Mouse (Mus musculus): ENCODE data around the gene Slc47a2. TPM values are rescaled to one million over a fixed set of nuclear protein-coding genes. Genes with fewer than 3 reads are reported as not detected.

The Slc47a2 gene
- total RNA-seq (2021), result not detected
- long read RNA-seq, experiment 1, result 0 reads
- long read RNA-seq, experiment 2, result 0 reads

DNA sequence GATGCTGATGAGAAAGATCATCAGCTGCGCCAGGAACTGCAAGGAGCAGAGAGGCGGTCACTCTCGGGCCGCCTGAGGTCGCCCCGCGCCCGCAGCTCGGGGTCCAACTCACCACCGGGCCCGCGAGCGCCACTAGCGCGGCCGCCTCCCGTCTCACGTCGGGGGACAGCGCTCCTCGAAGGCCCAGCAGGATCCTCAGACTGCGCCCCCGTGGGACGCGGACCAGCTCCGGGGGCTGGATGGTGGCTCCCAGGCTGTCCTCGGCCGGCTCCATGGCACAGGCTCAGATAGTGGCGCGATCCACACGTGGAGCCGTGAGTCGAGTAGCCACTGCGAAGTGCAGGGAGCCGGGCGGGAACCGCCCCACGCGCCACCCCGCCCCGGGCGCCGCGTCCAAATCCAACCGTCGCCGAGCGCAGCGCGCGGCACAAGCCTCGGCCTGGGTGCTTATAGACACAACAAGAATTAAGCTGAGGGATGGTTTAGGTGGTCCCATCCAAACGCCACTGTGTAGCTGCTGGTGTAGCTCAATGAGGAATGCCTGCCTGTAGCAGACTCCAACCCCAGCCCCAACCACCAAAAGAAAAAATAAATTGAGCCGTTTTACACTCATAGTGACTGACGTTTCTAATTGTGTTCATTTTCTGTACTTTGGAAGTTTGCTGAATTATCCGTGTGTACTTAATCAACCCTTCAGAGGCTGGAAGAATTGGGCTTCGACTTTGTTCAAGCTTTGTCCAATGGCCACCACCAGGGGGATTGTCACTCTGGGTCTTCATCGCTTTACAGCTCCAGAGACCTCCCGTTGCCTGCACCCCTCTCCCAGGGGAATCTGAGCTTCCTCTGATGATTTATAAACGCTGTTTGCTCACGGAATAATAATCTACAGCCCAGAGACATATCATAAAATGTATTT, at the start of gene Slc47a2:
Gene Slc47a2, minus strand, starts transcription at position 356 of the 916 bp plus-strand sequence.
- peak; percentile 31 for DNase-seq (ENCODE audit: low spot score in 2 of 2)

DNA sequence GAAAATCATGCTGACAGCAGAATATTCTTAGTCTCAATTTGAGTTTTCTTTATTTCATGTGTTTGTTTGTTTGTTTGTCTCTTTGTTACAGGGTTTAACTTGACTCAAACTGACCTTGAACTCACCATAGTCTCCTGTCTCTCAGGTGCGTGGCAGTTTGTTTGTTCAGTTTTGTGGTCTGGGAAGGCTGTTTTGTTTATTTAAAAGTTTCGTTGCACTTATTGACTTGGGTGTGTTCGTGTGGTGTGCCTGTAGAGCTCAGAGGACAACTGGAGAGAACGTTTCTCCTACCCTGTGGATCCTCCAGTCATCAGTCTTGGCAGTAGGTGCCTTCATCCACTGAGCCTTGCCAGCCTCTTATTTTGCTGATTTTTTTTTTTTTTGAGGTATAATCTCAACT, 46.3 kb upstream of the Slc47a2 start:
- DNase-seq (ENCODE audit: low spot score in 2 of 2), result no peak

DNA sequence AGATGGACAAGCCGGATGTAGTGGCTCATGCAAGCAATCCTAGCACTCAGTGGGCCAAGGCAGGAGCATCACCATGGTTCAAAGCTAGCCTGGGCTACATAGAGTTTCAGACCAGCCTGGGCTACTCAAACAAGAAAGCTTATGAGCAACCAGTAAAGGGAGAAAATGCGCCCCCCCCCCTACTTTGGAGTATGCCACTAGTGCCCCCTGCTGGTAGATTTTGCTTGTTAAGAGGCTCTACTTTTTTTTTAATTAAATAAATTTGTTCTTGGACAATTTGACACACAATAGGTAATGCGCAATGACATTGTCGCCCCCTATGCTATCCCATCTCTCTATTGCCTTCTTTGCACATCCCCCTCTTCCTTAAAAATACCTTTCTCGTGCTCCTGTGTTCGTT, 45.4 kb upstream of the Slc47a2 start:
- peak in 1 of 2 experiments; percentile 25 for DNase-seq (ENCODE audit: low spot score in 2 of 2)

DNA sequence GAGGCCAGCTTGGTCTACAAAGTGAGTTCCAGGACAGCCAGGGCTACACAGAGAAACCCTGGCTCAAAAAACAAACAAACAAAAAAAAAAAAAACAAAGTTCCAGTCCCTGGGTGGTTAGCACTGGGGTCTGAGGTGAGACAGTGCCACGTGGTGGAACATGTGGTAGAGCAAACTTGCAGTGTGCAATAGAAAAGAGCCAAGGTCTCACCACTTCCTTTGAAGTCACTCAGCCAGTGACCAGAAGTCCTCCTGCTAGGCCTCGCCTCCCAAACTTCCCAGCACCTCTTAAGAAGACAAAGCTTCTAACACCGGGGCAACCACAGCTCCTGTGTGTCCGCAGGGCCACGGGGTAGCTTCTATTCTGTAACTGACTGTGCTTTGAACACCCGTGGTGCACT, 44.6 kb upstream of the Slc47a2 start:
- DNase-seq (ENCODE audit: low spot score in 2 of 2), result no peak

DNA sequence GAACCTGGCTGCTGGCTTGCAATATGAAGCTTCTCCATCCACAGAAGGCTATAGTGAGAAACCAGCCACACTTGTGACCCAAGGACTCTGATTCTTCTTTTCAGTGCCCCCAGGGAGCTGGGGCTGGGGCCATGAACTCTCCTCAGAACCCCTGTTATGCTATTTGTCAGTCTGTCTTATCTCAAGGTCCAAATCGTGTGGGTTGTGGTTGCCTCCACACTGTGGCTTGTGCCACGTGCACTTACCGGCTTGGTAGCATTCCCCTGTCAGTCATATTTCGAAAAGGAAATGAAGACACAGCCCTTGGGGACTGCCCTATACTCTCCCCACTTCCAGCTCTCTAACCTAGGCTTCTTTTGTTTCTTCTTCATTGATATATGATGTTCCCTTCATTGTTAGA, 43.1 kb upstream of the Slc47a2 start:
- no peak for DNase-seq (ENCODE audit: low spot score in 2 of 2)

DNA sequence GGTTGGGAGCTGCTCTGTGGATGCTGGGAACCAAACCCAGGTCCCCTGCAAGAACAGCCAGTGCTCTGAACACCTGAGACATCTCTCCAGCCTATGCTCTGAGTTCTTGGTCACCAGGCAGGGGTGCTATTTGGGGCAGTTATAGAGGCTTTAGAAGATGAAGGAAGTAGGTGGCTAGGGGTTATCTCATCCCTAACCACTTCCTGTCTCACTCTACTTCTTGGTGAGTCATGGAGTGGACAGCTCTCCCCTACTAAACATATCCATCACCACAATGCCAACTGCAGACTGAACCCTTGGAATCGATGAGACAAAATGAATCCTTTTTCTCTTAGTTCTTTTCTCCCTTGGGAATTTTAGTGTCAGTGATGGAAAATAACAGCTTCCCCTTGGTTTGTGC, 38.6 kb upstream of the Slc47a2 start:
- DNase-seq (ENCODE audit: low spot score in 2 of 2), result no peak

DNA sequence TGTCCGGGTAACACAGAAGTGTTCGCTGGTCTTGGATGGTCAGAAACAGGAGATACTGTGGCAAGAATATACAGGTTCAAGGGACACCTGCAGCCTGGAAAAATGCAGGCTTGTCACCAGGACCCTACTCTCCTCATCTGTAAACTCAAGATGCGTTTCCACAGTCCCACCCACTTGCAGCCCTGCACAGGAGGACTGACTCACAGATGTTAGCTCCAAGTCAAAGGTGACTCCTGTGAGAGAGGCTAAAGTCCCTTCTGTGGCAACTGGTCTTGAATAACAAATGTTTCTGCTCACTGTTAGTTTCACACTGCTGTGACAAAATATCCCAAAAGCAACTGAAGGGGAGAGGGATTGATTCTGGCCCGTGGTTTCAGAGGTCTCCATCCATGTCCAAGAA, 36.0 kb upstream of the Slc47a2 start:
- DNase-seq (ENCODE audit: low spot score in 2 of 2), result no peak

DNA sequence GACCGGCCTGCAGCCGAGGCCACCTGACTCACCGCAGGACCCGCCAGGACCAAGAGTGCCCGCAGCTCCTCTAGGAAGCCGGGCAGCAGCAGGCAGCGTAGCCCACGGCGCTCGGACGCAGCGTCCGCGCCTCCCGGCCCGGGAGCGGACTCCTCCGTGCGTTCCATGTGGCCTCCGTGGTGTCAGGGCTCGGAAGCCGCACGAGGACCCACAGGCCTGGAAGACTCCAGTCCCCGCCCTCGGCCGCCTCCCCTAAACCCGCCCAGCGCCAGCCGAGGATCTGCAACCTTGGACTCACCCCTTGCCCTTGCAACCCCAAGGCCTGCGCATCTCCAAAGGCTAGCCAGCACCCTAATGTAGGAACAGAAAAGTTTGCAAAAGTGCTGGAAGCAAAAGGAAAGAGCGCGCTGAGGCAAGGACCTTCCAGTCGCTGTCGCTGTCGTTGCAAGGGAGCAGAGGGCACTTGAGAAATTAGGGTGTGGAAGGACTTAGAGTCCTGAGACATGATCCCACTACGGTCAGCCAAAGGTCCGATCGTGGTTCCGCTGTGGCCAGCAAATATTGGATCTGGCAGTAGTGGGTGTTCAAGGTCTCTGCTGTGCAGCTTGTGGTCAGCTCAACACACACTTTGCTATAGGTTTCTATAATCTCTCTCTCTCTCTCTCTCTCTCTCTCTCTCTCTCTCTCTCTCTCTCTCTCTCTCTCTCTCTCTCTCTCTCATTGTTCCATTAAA, 35.4 kb upstream of the Slc47a2 start, which contains the start of gene Slc47a1:
Gene Slc47a1, minus strand, starts transcription at position 465 of the 733 bp plus-strand sequence.
- no peak for DNase-seq (ENCODE audit: low spot score in 2 of 2)

DNA sequence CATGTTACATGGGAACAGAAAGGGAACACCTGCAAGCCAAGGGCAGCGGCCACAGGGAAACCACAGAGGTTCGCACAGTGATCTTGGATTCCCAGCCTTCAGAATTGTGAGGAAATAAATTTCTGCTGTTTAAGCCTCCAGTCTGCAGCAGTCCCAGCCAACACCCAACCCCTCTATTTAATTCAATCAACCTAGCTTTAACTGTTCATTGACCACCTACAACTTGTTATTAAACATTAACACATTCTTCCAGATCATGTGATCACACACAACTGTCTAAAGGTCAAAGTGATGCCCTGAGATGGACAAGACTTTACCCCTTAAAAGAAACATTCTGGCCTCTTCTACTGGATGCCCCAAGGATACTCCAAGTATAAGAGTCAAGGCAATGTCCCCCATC, 26.0 kb upstream of the Slc47a2 start:
- no peak for DNase-seq (ENCODE audit: low spot score in 2 of 2)

DNA sequence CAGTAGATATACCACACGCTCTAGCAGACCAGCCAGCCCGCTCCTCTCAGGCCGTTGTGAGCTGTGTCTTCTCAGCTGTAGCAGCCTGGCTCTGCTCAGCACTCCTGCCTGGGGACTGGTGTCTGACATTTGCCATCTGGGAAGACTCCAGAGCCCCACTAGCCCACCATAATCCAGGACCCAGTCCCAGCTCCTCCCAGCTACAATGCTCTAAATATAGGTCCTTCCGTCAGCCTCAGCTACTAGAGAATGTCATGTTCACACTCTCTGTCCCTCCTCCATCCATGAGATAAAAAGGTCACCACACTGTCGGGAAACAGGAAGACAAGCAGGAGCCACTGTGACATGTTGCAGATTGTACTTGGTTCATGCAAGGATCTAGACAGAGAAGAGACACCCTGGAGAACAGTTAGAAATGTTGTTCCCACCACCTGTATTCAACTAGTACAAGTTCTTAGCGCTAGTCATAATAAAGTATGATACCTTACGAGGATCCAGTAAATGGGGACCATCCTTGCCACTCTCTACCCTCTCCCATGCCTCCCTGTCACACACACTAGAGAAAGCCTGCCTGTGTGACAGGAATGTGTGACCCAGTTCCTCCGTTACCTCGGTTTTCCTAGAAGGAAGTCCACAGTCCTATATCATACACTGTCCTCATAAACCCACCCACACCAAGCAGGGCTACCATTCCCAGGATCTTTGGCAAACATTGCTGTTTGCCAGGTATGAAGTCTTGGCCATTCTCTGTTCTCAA, 24.0 kb upstream of the Slc47a2 start:
- no peak for DNase-seq (ENCODE audit: low spot score in 2 of 2)

DNA sequence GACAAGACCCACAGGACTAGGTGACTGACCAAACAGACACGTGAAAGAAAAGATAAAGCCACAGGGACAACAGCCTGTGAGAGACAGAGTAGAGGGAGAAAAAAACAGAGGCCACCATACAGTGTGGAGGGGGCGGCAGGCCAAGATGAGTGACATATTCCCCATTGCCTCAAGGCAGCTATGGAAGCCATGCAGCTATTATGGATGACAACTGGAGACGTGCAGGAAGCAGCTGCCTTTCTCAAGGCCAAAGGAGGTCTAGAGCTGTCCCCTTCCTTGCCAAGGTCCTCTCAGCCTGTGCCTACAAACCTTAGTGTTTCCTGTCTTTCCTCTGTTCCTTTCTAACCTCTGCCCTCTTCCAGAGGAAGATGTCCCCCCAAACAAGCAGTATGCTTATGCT, 23.3 kb upstream of the Slc47a2 start:
- DNase-seq (ENCODE audit: low spot score in 2 of 2), result no peak

DNA sequence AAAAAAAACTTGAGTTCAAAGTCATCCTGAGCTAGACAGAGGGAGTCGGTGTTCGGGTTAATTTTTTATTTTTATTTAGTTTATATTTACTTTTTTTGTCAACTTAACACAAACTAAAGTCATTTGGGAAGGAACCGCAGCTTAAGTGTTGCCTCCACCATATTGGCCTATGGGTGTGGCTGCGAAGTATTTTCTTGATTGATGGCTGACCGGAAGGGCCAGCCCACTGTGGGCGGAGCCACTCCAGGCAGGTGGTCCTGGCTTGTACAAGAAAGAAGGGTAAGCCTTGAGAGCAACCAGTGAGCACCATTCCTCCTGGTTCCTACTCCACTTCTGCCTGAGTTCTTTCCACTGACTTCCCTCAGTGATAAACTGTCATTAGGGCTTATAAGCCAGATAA, 21.4 kb upstream of the Slc47a2 start:
- DNase-seq (ENCODE audit: low spot score in 2 of 2), result no peak

DNA sequence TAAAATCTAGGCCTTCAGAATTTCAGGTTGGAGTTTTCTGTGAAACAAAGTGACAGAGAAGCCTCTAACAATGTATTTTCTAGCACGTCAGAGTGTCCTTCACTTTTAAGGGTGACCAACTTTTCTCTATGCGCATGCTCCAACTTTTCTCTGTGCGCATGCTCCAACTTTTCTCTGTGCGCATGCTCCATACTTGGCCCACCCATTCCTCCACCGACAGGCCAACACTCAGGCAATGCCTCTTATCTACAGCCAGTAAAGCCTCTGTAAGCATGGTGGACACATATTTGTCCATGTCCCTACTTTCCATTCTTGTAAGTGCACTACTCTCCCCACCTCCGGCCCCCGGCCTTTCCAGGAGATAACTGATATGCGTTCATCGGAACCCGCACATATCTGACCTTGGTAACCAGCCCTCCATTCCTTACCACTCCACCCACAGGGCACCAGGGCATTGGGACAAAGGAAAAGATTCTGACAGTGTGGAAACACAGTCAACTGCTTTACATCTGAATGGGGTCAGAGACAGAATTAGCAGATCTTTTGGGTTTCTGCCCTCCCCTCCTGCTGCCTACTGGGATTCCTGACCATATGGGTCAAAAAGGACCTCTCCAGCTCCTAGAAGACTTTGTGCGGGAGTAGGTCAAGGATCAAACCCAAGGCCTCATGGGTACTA, 19.0 kb upstream of the Slc47a2 start:
- no peak for DNase-seq (ENCODE audit: low spot score in 2 of 2)

DNA sequence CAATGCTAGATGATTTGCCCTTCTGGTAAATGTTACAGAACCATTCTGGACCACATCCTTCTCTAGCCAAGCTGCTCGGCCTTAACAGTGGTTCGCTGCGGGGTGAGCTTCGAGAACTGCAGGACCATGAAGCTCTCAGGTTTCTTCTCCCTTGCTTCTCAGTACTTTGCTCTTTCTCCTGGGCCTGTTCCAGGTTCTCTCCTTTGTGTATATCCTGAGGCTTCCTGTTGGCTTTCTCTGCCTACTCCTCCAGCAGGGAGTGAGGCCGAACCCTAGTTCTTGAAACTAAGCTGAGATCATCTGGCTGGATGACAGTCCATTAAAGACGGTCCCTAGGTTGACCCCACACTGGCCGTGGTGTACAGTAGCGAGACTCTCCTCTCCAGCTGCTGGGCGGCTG, 13.9 kb upstream of the Slc47a2 start:
- DNase-seq (ENCODE audit: low spot score in 2 of 2), result no peak

DNA sequence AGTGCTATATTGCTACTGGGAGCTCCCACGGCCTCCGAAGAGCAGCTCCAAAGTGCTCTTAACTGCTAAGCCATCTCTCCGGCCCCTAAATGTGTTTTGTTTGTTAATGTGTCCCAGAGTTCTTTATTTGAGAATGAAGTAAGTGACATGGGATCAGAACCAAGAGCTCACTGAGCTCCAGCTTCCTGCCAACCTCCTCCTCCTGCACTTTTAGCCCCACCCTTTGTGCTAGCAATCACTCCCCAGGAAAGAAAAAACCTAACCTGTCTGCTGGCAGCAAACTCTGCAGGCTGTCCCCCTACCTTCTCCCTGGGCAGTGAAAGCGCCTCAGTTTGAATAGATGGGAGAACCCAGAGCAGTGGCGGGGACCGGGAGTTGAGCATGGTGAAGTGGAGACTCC, 13.5 kb upstream of the Slc47a2 start:
- no peak for DNase-seq (ENCODE audit: low spot score in 2 of 2)

DNA sequence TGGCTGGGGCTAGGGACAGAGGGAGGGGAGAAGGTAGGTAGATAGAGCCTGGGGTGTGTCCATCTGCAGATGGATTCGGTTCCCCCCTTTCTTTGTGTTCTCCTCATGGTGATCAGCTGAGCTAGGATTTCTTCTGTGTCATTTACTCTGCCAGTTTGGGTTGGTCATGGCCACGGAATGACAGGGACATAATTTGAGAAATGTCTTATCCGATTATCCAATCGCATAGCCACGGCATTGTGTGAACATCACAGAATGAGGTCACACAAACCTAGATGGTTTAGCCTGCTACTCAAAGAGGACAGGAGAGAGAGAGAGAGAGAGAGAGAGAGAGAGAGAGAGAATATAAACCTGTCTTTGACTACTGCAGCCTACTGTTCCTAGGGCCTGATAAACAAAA, 12.7 kb upstream of the Slc47a2 start:
- no peak for DNase-seq (ENCODE audit: low spot score in 2 of 2)

DNA sequence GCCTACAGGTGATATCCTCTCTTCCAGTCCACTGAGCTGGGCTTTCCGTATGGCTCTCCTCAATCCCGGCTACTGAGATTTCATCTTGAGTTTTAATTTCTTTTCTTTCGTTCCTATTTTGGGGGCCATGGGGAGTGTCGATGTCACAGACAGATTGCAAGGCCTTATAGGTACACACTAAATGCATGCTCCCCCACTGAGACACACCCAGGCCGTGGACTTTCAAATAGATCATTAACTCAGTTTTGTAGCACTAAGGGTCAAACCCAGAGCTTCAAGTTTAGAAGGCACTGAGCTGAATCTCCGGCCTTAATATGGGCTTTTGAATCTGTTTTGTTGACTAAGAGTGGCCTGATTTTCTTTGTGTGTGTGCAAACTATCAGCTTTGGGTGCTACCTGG, 11.7 kb upstream of the Slc47a2 start:
- no peak for DNase-seq (ENCODE audit: low spot score in 2 of 2)

DNA sequence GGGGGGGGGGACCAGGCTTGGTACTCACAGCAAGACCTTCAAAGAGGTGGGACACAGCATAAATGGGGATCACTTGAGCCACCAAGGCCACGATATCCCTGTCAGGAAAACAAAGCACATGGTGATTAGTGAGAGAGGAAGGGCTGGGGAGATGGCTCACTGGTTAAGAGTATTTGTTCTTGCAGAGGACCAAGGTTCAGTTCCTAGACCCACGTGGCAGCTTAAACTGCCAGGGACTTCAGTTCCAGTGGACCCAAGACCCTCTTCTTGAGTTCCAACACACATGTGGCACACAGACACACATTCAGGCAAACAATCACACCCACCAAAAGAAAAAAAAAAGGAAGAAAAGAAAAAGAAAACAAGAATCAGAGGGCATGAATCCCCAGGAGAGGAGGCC, 10.4 kb upstream of the Slc47a2 start:
- DNase-seq (ENCODE audit: low spot score in 2 of 2), result no peak

DNA sequence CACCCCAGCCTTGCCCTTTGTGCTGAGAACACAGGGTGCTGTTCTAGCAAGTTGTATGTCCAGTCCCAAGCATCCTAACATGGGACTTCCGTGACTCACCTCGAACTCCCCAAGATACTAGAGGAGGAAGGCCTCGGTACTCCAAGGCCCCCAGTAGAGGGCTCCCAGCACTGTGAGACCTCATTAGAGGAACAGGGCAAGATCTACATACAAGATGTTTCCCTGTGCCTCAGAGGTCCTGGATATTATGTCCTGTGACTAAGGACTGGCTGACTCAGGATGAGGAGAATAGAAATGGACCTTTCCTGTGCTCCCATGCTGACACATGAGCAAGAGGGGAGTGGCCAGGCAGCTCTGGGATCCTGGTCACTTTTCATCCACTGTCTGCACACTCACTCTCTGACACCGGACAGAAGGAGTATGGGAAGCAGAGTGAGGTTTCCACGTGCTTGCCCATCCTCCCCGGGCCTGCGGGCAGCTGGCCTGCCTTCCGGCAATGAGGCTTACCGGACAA, 9.5 kb upstream of the Slc47a2 start:
- DNase-seq (ENCODE audit: low spot score in 2 of 2), result no peak

DNA sequence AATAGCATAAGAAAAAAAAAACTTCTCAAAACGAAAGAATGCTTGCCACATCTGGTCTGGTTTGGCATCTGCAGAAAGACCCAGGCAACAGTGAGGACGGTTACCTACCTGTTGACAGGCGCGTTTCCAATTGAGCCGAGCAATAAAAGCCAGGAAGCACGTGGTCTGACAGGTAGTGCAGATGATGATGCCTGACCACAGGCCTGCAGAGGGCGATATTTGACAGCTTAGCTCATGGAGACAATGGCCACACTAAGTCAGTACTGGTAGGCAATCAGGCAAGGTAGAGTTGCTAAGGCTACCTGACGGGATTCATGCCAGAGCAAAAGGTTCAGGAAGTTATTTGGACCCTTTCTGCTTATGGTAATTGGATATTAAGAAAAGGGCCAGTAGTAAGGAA, 6.7 kb upstream of the Slc47a2 start:
- peak in 1 of 2 experiments; percentile 45 for DNase-seq (ENCODE audit: low spot score in 2 of 2)

DNA sequence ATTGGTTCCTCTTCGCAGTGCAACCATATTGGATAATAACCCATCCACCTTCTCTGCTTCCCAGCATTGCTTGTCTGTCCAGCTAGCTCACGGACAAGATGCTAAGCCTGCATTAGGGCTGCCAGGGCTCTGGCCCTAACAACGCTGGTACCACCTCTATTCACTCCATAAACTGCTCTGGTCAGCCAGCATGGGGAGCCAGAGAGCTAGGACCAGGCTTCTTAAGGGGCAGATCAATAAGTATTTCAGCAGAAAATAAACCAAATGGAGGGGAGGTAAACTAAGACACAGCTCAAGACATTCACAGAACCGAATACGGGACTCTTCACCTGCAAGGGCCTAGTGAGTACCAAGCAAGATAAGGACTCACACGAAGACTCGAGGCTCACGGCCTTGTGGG, 3.5 kb upstream of the Slc47a2 start:
- DNase-seq (ENCODE audit: low spot score in 2 of 2), result no peak
